Mouse (Mus musculus) bone marrow, adult 2 months (tissue): ENCODE measurements around the gene Fgr. TPM values are rescaled to one million over a fixed set of nuclear protein-coding genes. Genes with fewer than 3 reads are reported as not detected.

ENCODE experiments used
- H3K27ac ChIP-seq: fragments of 200-500 bp; 2 replicates; pipeline ENCODE4 v1.5.1; 2012; ENCODE audit warnings: low read depth, mild to moderate bottlenecking, control low read depth, inconsistent platforms, low read length; ENCODE audit not compliant: control insufficient read depth, poor library complexity, insufficient read depth
- H3K4me1 ChIP-seq: fragments of 200-500 bp; 2 replicates; pipeline ENCODE4 v1.6.1; 2011; ENCODE audit warnings: low read length; ENCODE audit not compliant: control insufficient read depth, insufficient read depth
- H3K4me3 ChIP-seq: fragments of 200-500 bp; replicated peaks from 2 replicates; pipeline ENCODE3; 2011; ENCODE audit warnings: mild to moderate bottlenecking, low read depth, low read length, control low read depth; ENCODE audit not compliant: control insufficient read depth
- CTCF ChIP-seq: fragments of 200-500 bp; IDR thresholded peaks from 2 replicates; pipeline ENCODE4 v1.5.1; 2011; ENCODE audit warnings: low read length, control low read depth; ENCODE audit not compliant: control insufficient read depth, insufficient read depth
- POLR2A ChIP-seq: fragments of 200-500 bp; IDR thresholded peaks from 2 replicates; pipeline ENCODE4 v1.6.1; 2011; ENCODE audit warnings: low read depth, mild to moderate bottlenecking, control low read depth, low read length, borderline replicate concordance; ENCODE audit not compliant: control insufficient read depth
- WGBS: fragments of 180-500 bp; shearing (Covaris S2); methylation state at CpG from one replicate; pipeline ENCODE4 v1.1.7; 2018; 5-methylcytosine and 5-hydroxymethylcytosine counted together
- polyA plus RNA-seq: library from polyadenylated mRNA; stranded (reverse); fragments of >200 nt; gene quantifications from 2 replicates; pipeline ENCODE4 v1.2.4, GENCODE M21; 2011; ENCODE audit warnings: low replicate concordance; ENCODE audit not compliant: missing spikeins, insufficient read depth, insufficient read length

The Fgr gene
- polyA plus RNA-seq, 1 experiment, result 53.3 TPM

- Histone ChIP-seq H3K4me1 (no peaks in the 10 kb centered on the region; the same call in 1 of the 2 replicates), H3K4me3 (no peak overlapping the region), H3K27ac (no peak overlapping the region)
- no peak for TF ChIP-seq CTCF
- TF ChIP-seq POLR2A, result no peak
- WGBS, result 68% methylated on average over 15 of the region's 15 CpGs
Observed at GRCm38 (mm10) chr4:133007513-133008380, 33.9 kb downstream of the Fgr start.

GRCm38 (mm10) chr4:133009131-133009530 is 35.2 kb downstream of the Fgr start:
- H3K4me3 ChIP-seq, result no peak overlapping the region
- peak; percentile 76 for TF ChIP-seq CTCF
- TF ChIP-seq POLR2A, result no peak
- 2% methylated on average over 4 of the region's 4 CpGs for whole genome bisulfite sequencing
- H3K4me1 ChIP-seq, result no peaks in the 10 kb centered on the region; the same call in 1 of the 2 replicates
- no peak overlapping the region for H3K27ac ChIP-seq

GRCm38 (mm10) chr4:133009676-133010075 is 35.8 kb downstream of the Fgr start:
- TF ChIP-seq POLR2A (no peak), CTCF (no peak)
- 56% methylated on average over 5 of the region's 5 CpGs for WGBS
- H3K4me3 ChIP-seq, result no peak overlapping the region

GRCm38 (mm10) chr4:133010611-133011010 is 36.7 kb downstream of the Fgr start:
- Histone ChIP-seq H3K4me1 (no peaks in the 10 kb centered on the region), H3K4me3 (no peak overlapping the region), H3K27ac (no peak overlapping the region)
- TF ChIP-seq POLR2A (no peak), CTCF (no peak)
- WGBS, result 4% methylated on average over 17 of the region's 17 CpGs

More at GRCm38 (mm10) chr4:133009676-133010075, 35.8 kb downstream of the Fgr start:
- Histone ChIP-seq H3K27ac (no peak overlapping the region), H3K4me1 (no peaks in the 10 kb centered on the region; the same call in 1 of the 2 replicates)

GRCm38 (mm10) chr4:133011028-133011820 is 37.3 kb downstream of the Fgr start, which contains the start of gene Ahdc1:
Gene Ahdc1, plus strand, starts transcription at chr4:133011260.
- H3K4me3 ChIP-seq, result peak within 1 kb of the TSS; percentile 88
- H3K27ac ChIP-seq, result peak within 1 kb of the TSS; percentile 46
- TF ChIP-seq CTCF, result no peak
- peak; percentile 57; the same call in 1 of the 2 replicates for TF ChIP-seq POLR2A
- no peaks in the 10 kb centered on the region for H3K4me1 ChIP-seq
- 2% methylated on average over 62 of the region's 66 CpGs for WGBS

GRCm38 (mm10) chr4:133011821-133012775 is 38.2 kb downstream of the Fgr start:
- no peaks in the 10 kb centered on the region; the same call in 1 of the 2 replicates for H3K4me1 ChIP-seq
- peak overlapping the region; percentile 88 for H3K4me3 ChIP-seq
- TF ChIP-seq CTCF, result no peak
- TF ChIP-seq POLR2A, result no peak
- H3K27ac ChIP-seq, result peak overlapping the region; percentile 46
- WGBS, result 2% methylated on average over 69 of the region's 84 CpGs

GRCm38 (mm10) chr4:133012776-133013265 is 38.9 kb downstream of the Fgr start:
- WGBS, result 2% methylated on average over 17 of the region's 17 CpGs
- H3K4me3 ChIP-seq, result peak overlapping the region; percentile 36
- H3K27ac ChIP-seq, result no peak overlapping the region
- no peaks in the 10 kb centered on the region; the same call in 1 of the 2 replicates for H3K4me1 ChIP-seq
- TF ChIP-seq POLR2A, result no peak
- no peak for TF ChIP-seq CTCF
